Mouse (Mus musculus) olfactory bulb, adult 2 months (tissue): ENCODE results near the gene Sprr2j-ps. TPM values are rescaled to one million over a fixed set of nuclear protein-coding genes. Genes with fewer than 3 reads are reported as not detected.

ENCODE experiments used
- H3K27ac ChIP-seq: fragments of 200-500 bp; 2 replicates; pipeline ENCODE4 v1.5.1; 2012; ENCODE audit warnings: low read depth, low read length; ENCODE audit not compliant: insufficient read depth
- H3K4me1 ChIP-seq: fragments of 200-500 bp; 2 replicates; pipeline ENCODE4 v1.6.1; 2012; ENCODE audit warnings: low read length; ENCODE audit not compliant: control insufficient read depth, insufficient read depth
- H3K4me3 ChIP-seq: fragments of 200-500 bp; 2 replicates; pipeline ENCODE4 v1.5.1; 2012; ENCODE audit warnings: mild to moderate bottlenecking, low read depth, low read length, moderate library complexity; ENCODE audit not compliant: insufficient read depth
- CTCF ChIP-seq: fragments of 200-500 bp; IDR thresholded peaks from 2 replicates; pipeline ENCODE4 v1.5.1; 2012; ENCODE audit warnings: low read depth, mild to moderate bottlenecking, low read length, moderate library complexity; ENCODE audit not compliant: insufficient read depth
- POLR2A ChIP-seq: fragments of 200-500 bp; IDR thresholded peaks from 2 replicates; pipeline ENCODE4 v1.6.1; 2012; ENCODE audit warnings: mild to moderate bottlenecking, low read depth, low read length, moderate library complexity; ENCODE audit not compliant: insufficient read depth
- WGBS: fragments of 180-500 bp; shearing (Covaris S2); methylation state at CpG from one replicate; pipeline ENCODE4 v1.1.7; 2018; 5-methylcytosine and 5-hydroxymethylcytosine counted together
- polyA plus RNA-seq: library from polyadenylated mRNA; stranded (reverse); fragments of >200 nt; gene quantifications from 2 replicates; pipeline ENCODE4 v1.2.4, GENCODE M21; 2012; ENCODE audit warnings: low replicate concordance; ENCODE audit not compliant: missing spikeins, insufficient read depth, insufficient read length

Gene Sprr2j-ps
- polyA plus RNA-seq, 1 experiment = not detected

GRCm38 (mm10) chr3:92466576-92466975 is 48.7 kb downstream of the Sprr2j-ps start:
- Histone ChIP-seq H3K4me3 (no peak overlapping the region), H3K27ac (no peak overlapping the region), H3K4me1 (no peaks in the 10 kb centered on the region)
- no peak for TF ChIP-seq POLR2A
- no peak for TF ChIP-seq CTCF
- WGBS = 89% methylated on average over 1 of the region's 1 CpGs

DNA sequence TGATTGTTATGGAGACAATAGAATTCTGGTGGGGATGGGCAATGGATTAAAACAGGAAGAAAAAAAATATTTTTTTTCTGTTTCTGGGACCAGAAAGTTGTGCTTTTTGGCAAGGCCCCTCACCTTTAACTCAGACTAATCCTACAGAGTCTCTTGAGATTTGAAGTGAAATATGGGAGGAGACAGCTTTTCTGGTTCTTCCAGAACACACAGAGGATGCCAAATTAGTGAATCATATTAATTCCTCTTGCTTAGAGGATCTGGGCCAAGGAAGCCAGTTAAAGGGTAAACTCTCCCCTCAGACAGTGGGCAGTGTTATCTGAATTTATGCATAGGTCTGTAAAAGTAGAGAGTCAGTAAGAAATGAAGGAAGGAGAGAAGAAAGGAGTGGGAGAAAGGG is 49.5 kb downstream of the Sprr2j-ps start:
- TF ChIP-seq CTCF (no peak), POLR2A (no peak)
- Histone ChIP-seq H3K4me3 (no peak overlapping the region), H3K27ac (no peak overlapping the region), H3K4me1 (no peaks in the 10 kb centered on the region)

Other genes starting within 250 kb of the Sprr2j-ps start
- not detected in 2 replicates for gene Sprr2a1, start 202.3 kb upstream of the Sprr2j-ps start, polyA plus RNA-seq
- not detected in 2 replicates for gene Sprr2a2, start 202.2 kb upstream of the Sprr2j-ps start, polyA plus RNA-seq
- not detected in 2 replicates for gene Sprr2a3, start 132.7 kb upstream of the Sprr2j-ps start, polyA plus RNA-seq
- not detected in 2 replicates for gene Sprr2b, start 101.5 kb upstream of the Sprr2j-ps start, polyA plus RNA-seq
- not detected in 2 replicates for gene Sprr2d, start 78.9 kb upstream of the Sprr2j-ps start, polyA plus RNA-seq
- gene Sprr2e, start 65.9 kb upstream of the Sprr2j-ps start, polyA plus RNA-seq = not detected in 2 replicates
- not detected in 2 replicates for gene Sprr2f, start 52.9 kb upstream of the Sprr2j-ps start, polyA plus RNA-seq
- not detected in 2 replicates for gene Sprr2h, start 32.4 kb upstream of the Sprr2j-ps start, polyA plus RNA-seq
- gene Sprr2i, start 10.1 kb upstream of the Sprr2j-ps start, polyA plus RNA-seq = not detected in 2 replicates
- not detected in 2 replicates for gene Gm9774, start 11.3 kb downstream of the Sprr2j-ps start, polyA plus RNA-seq
- not detected in 2 replicates for gene Sprr2k, start 14.5 kb downstream of the Sprr2j-ps start, polyA plus RNA-seq
- gene Sprr1b, start 20.7 kb downstream of the Sprr2j-ps start, polyA plus RNA-seq = not detected in 2 replicates
- not detected in 2 replicates for gene Sprr3, start 40.6 kb downstream of the Sprr2j-ps start, polyA plus RNA-seq
- not detected in 2 replicates for gene Sprr1a, start 67.8 kb downstream of the Sprr2j-ps start, polyA plus RNA-seq
- gene Sprr4, start 82.4 kb downstream of the Sprr2j-ps start, polyA plus RNA-seq = not detected in 2 replicates
- not detected in 2 replicates for gene 2310046K23Rik, start 116.4 kb downstream of the Sprr2j-ps start, polyA plus RNA-seq
- not detected in 2 replicates for gene Ivl, start 155.7 kb downstream of the Sprr2j-ps start, polyA plus RNA-seq
- gene Smcp, start 170.9 kb downstream of the Sprr2j-ps start, polyA plus RNA-seq = not detected in 2 replicates
- not detected in 2 replicates for gene 2210017I01Rik, start 189.4 kb downstream of the Sprr2j-ps start, polyA plus RNA-seq
- gene Lce6a, start 203.6 kb downstream of the Sprr2j-ps start, polyA plus RNA-seq = not detected in 2 replicates
- not detected in 2 replicates for gene Lce1a1, start 230.2 kb downstream of the Sprr2j-ps start, polyA plus RNA-seq
- gene Lce1b, start 238.8 kb downstream of the Sprr2j-ps start, polyA plus RNA-seq = not detected in 2 replicates